Mouse (Mus musculus): Measurements from ENCODE around the gene Tsc2. TPM values are rescaled to one million over a fixed set of nuclear protein-coding genes. Genes with fewer than 3 reads are reported as not detected.

Gene Tsc2
- polyA plus RNA-seq, 1 experiment = 51.1 TPM

DNA sequence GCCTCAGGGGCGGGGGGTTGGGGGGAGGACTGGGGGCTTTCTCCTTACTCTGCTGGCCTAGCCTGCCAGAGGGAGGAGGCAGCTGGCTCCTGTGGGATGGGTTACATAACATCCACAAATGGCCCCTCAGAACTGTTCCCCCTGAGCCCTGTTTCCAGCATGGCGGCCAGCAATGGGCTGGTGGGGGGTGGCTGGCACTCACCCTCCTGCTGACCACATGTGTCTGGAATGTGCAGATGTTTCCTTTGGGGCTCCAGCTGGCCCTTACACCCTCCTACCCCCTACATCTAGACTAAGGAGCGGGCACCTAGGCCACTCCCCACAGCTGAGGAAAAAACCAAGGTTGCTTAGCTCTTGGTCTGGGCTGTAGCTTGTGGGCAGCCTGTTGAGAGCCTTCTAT lies 73.3 kb downstream of the Tsc2 start:
- no peaks in the 10 kb centered on the region for H3K27me3 ChIP-seq (ENCODE audit: control insufficient read depth, insufficient read depth, low read length, poor library complexity, severe bottlenecking)
- no peak for TF ChIP-seq EP300 (IDR thresholded peaks at IDR 0.05; ENCODE audit: insufficient read depth, low read depth, low read length)
- TF ChIP-seq POLR2A (IDR thresholded peaks at IDR 0.05; ENCODE audit: insufficient read depth, low read length) = no peak
- no peak for TF ChIP-seq CTCF (IDR thresholded peaks at IDR 0.05; ENCODE audit: low read depth, low read length)
- no peaks in the 10 kb centered on the region for H3K36me3 ChIP-seq (ENCODE audit: control insufficient read depth, insufficient read depth, low read length, poor library complexity, severe bottlenecking)
- no peak overlapping the region for H3K4me3 ChIP-seq (ENCODE audit: low read depth, low read length)
- no peak overlapping the region for H3K27ac ChIP-seq (ENCODE audit: insufficient read depth, low read length)
- H3K4me1 ChIP-seq (ENCODE audit: control insufficient read depth, insufficient read depth, low read length) = peaks cover 1% of the 10 kb centered on the region
- H3K9me3 ChIP-seq (replicated peaks; ENCODE audit: control insufficient read depth, insufficient read depth, low read length, poor library complexity, severe bottlenecking) = no peaks in the 10 kb centered on the region
- H3K9ac ChIP-seq (ENCODE audit: low read depth, poor library complexity, severe bottlenecking) = no peak overlapping the region

DNA sequence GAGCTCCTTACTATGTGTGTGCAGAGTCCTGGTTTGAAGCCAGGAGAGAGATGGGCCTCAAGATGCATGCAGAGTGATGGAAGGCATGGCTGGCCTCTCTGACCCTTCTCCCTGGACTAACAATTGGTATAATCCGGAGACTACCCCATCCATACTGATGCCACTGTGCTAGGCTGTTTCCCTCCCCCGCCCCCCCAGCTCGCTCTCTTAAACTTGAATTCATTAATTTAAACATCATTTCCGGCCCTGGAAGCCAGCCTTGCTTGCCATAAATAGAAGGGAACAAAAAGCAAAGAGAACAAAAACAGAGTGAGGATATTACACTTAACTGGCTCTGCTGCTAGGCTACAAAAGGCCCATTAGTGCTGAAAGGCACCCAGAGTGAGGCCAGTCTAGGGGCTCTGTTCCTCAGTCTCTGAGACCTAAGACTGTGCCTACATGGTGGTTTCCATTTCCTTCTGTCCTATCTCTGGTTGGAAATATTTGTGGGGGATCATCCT lies 73.8 kb downstream of the Tsc2 start:
- Histone ChIP-seq H3K9me3 (replicated peaks; ENCODE audit: control insufficient read depth, insufficient read depth, low read length, poor library complexity, severe bottlenecking) (no peaks in the 10 kb centered on the region), H3K4me1 (ENCODE audit: control insufficient read depth, insufficient read depth, low read length) (peaks cover 1% of the 10 kb centered on the region), H3K27ac (ENCODE audit: insufficient read depth, low read length) (no peak overlapping the region), H3K36me3 (ENCODE audit: control insufficient read depth, insufficient read depth, low read length, poor library complexity, severe bottlenecking) (no peaks in the 10 kb centered on the region), H3K27me3 (ENCODE audit: control insufficient read depth, insufficient read depth, low read length, poor library complexity, severe bottlenecking) (no peaks in the 10 kb centered on the region), H3K9ac (ENCODE audit: low read depth, poor library complexity, severe bottlenecking) (no peak overlapping the region), H3K4me3 (ENCODE audit: low read depth, low read length) (no peak overlapping the region)
- TF ChIP-seq POLR2A (IDR thresholded peaks at IDR 0.05; ENCODE audit: insufficient read depth, low read length) (no peak), EP300 (IDR thresholded peaks at IDR 0.05; ENCODE audit: insufficient read depth, low read depth, low read length) (no peak), CTCF (IDR thresholded peaks at IDR 0.05; ENCODE audit: low read depth, low read length) (no peak)

DNA sequence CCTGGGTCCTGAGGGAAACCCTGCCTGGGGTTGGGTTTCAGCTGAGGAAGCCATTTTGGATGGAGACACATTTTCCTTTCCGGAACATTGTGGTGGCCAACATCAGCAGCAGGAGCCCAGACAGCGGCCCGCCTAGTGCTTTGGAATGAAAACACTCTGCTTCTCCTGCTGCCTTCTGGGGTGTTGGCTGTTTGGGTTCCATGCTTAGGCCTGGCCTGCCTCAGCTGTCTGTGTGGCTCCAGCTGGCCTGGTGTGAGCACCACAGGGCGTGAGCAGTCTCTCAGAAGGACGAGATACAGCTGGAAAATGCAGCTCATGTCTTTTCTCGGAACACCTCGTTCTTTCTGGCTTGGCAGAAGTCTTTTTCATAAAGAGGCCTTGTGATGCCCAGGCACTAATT lies 75.3 kb downstream of the Tsc2 start:
- no peak overlapping the region for H3K9ac ChIP-seq (ENCODE audit: low read depth, poor library complexity, severe bottlenecking)
- no peaks in the 10 kb centered on the region for H3K27me3 ChIP-seq (ENCODE audit: control insufficient read depth, insufficient read depth, low read length, poor library complexity, severe bottlenecking)
- TF ChIP-seq POLR2A (IDR thresholded peaks at IDR 0.05; ENCODE audit: insufficient read depth, low read length) (no peak), CTCF (IDR thresholded peaks at IDR 0.05; ENCODE audit: low read depth, low read length) (no peak), EP300 (IDR thresholded peaks at IDR 0.05; ENCODE audit: insufficient read depth, low read depth, low read length) (no peak)
- H3K27ac ChIP-seq (ENCODE audit: insufficient read depth, low read length) = no peak overlapping the region
- peaks cover 1% of the 10 kb centered on the region for H3K4me1 ChIP-seq (ENCODE audit: control insufficient read depth, insufficient read depth, low read length)
- H3K4me3 ChIP-seq (ENCODE audit: low read depth, low read length) = no peak overlapping the region
- H3K9me3 ChIP-seq (replicated peaks; ENCODE audit: control insufficient read depth, insufficient read depth, low read length, poor library complexity, severe bottlenecking) = no peaks in the 10 kb centered on the region
- H3K36me3 ChIP-seq (ENCODE audit: control insufficient read depth, insufficient read depth, low read length, poor library complexity, severe bottlenecking) = no peaks in the 10 kb centered on the region

DNA sequence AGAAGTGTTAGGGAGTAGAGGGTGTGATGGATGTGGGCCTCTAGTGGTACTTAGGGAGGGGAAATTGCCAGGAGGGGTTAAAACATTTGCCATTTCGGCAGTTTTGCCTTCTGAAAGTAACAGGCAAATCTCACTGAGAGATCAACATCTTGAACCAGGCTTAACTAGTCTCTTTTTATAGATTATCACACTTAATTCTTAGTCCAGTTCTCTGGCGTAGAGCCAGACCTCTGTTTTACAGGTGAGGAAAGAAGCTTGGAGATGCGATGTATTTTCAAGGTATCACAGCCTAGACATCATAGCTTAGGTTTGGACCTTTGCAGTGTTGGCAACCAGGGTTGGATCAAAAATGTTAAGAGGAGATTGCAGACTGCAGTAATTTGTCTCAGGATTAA lies 81.4 kb downstream of the Tsc2 start:
- Histone ChIP-seq H3K36me3 (ENCODE audit: control insufficient read depth, insufficient read depth, low read length, poor library complexity, severe bottlenecking) (no peaks in the 10 kb centered on the region), H3K9ac (ENCODE audit: low read depth, poor library complexity, severe bottlenecking) (peak overlapping the region; percentile 81), H3K27ac (ENCODE audit: insufficient read depth, low read length) (no peak overlapping the region), H3K4me1 (ENCODE audit: control insufficient read depth, insufficient read depth, low read length) (no peaks in the 10 kb centered on the region), H3K4me3 (ENCODE audit: low read depth, low read length) (peak overlapping the region; percentile 79), H3K9me3 (replicated peaks; ENCODE audit: control insufficient read depth, insufficient read depth, low read length, poor library complexity, severe bottlenecking) (no peaks in the 10 kb centered on the region), H3K27me3 (ENCODE audit: control insufficient read depth, insufficient read depth, low read length, poor library complexity, severe bottlenecking) (no peaks in the 10 kb centered on the region)
- TF ChIP-seq POLR2A (IDR thresholded peaks at IDR 0.05; ENCODE audit: insufficient read depth, low read length) = no peak

DNA sequence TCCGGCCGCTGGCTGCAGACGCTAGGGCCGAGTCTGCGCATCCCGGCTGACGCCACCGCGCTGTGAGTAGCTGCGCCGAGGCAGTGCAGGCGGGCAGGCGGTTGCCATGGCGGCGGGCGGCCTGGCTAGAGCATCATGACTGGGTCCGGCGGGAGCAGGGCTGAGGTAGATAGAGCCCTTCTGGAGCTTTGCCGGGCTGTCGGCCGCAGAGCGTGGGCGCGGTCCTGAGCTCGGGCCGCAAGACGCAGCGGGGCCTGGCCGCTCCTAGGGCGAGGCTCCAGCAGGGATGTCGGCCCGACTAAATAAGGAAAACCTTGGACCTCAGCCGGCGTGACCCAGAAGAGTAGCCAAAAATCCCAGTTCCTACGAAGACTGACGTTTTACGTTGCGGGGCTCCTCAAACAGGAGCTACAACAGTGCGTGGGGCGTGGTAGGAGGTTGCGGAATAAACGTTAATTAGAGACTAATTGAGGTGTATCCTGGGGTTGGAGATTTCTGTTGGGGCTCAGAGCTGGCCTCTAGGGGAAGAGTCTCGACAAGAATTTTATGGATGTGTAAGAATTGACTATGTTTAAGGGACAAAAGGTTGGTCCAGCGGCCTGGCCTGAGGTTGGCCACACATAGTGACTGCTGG lies 81.9 kb downstream of the Tsc2 start:
- Histone ChIP-seq H3K9me3 (replicated peaks; ENCODE audit: control insufficient read depth, insufficient read depth, low read length, poor library complexity, severe bottlenecking) (no peaks in the 10 kb centered on the region), H3K4me3 (ENCODE audit: low read depth, low read length) (peak overlapping the region; percentile 79), H3K4me1 (ENCODE audit: control insufficient read depth, insufficient read depth, low read length) (no peaks in the 10 kb centered on the region), H3K27ac (ENCODE audit: insufficient read depth, low read length) (no peak overlapping the region), H3K36me3 (ENCODE audit: control insufficient read depth, insufficient read depth, low read length, poor library complexity, severe bottlenecking) (no peaks in the 10 kb centered on the region), H3K27me3 (ENCODE audit: control insufficient read depth, insufficient read depth, low read length, poor library complexity, severe bottlenecking) (no peaks in the 10 kb centered on the region), H3K9ac (ENCODE audit: low read depth, poor library complexity, severe bottlenecking) (peak overlapping the region; percentile 81)
- no peak for TF ChIP-seq POLR2A (IDR thresholded peaks at IDR 0.05; ENCODE audit: insufficient read depth, low read length)
- no peak for TF ChIP-seq EP300 (IDR thresholded peaks at IDR 0.05; ENCODE audit: insufficient read depth, low read depth, low read length)
- no peak for TF ChIP-seq CTCF (IDR thresholded peaks at IDR 0.05; ENCODE audit: low read depth, low read length)

DNA sequence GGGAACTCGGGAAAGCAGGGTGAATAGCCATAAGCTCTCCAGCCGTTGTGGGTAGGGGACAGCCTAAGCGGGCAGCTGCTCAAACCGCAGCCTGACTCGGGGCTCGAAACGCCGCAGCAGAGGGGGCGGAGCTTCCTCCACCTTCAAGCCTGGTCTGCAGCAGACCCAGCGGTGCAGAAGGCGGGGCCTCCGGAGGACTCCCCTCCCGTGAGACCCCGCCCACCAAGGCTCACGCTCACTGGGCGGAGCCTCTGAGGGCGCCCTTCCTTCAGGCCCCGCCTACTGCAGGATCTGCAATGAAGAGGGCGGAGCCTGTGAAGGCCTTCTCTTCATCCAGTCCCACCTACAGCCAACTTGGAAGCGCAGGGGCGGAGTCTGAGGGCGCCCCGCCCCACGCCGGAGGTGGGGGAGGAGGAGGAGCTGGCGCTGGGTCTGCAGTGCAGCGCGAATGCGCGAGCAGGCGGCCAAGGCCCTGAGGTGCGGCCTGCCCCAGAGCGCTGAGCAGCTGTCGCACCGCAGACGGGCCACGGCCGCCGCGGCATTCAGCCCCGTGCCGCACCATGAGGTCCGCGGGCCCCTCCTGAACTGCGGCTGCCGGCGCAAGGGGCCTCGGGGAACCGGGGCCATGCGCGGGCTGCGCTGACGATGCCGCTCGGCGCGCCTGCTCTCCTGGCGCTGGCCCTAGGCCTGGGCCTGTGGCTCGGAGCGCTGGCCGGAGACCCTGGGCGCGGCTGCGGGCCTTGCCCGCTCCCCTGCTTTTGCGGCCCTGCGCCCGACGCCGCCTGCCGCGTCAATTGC lies 82.6 kb downstream of the Tsc2 start, which contains the start of gene Pkd1:
Gene Pkd1, plus strand, starts transcription at position 217 of the 798 bp plus-strand sequence.
- Histone ChIP-seq H3K9ac (ENCODE audit: low read depth, poor library complexity, severe bottlenecking) (peak within 1 kb of the TSS; percentile 81), H3K4me1 (ENCODE audit: control insufficient read depth, insufficient read depth, low read length) (no peaks in the 10 kb centered on the region), H3K4me3 (ENCODE audit: low read depth, low read length) (peak within 1 kb of the TSS; percentile 79), H3K36me3 (ENCODE audit: control insufficient read depth, insufficient read depth, low read length, poor library complexity, severe bottlenecking) (no peaks in the 10 kb centered on the region), H3K27ac (ENCODE audit: insufficient read depth, low read length) (no peak within 1 kb of the TSS), H3K9me3 (replicated peaks; ENCODE audit: control insufficient read depth, insufficient read depth, low read length, poor library complexity, severe bottlenecking) (no peaks in the 10 kb centered on the region), H3K27me3 (ENCODE audit: control insufficient read depth, insufficient read depth, low read length, poor library complexity, severe bottlenecking) (no peaks in the 10 kb centered on the region)
- no peak for TF ChIP-seq CTCF (IDR thresholded peaks at IDR 0.05; ENCODE audit: low read depth, low read length)
- peak; percentile 96 for TF ChIP-seq POLR2A (IDR thresholded peaks at IDR 0.05; ENCODE audit: insufficient read depth, low read length)
- TF ChIP-seq EP300 (IDR thresholded peaks at IDR 0.05; ENCODE audit: insufficient read depth, low read depth, low read length) = peak; percentile 25; the same call in 1 of the 2 replicates

All from ES-Bruce4 (cell line).